Mouse (Mus musculus) liver, embryonic 14.5 days (tissue): ENCODE measurements at regions not wholly inside any gene's neighbourhood (a gene's known extent, or its start where the extent isn't known, plus 50 kb on each side); places are given as distances from the start of the nearest gene placed in this dataset.

Experiments
- CTCF ChIP-seq: IDR thresholded peaks from 2 replicates; pipeline ENCODE4 v1.5.1; 2016; ENCODE audit warnings: antibody characterized with exemption, low read depth, control low read depth
- EP300 ChIP-seq: IDR thresholded peaks from 2 replicates; pipeline ENCODE4 v1.6.1; 2016; ENCODE audit warnings: antibody characterized with exemption, low read depth

- no peak for TF ChIP-seq EP300
- TF ChIP-seq CTCF, result no peak
Measured at GRCm38 (mm10) chr13:71549206-71549831, 414.2 kb downstream of the Irx1 start.
